Mouse (Mus musculus): Measurements from ENCODE around the gene Phactr1.

Gene Phactr1

GRCm38 (mm10) chr13:42884033-42884724 is 203.8 kb downstream of the Phactr1 start:
- peak; percentile 39 to 66 for DNase-seq

- DNase-seq, result peak in 1 of 2 experiments; percentile 21
Observed at GRCm38 (mm10) chr13:42884725-42885115, 204.3 kb downstream of the Phactr1 start.

GRCm38 (mm10) chr13:42887701-42888100 is 207.3 kb downstream of the Phactr1 start:
- DNase-seq, result no peak

DNA sequence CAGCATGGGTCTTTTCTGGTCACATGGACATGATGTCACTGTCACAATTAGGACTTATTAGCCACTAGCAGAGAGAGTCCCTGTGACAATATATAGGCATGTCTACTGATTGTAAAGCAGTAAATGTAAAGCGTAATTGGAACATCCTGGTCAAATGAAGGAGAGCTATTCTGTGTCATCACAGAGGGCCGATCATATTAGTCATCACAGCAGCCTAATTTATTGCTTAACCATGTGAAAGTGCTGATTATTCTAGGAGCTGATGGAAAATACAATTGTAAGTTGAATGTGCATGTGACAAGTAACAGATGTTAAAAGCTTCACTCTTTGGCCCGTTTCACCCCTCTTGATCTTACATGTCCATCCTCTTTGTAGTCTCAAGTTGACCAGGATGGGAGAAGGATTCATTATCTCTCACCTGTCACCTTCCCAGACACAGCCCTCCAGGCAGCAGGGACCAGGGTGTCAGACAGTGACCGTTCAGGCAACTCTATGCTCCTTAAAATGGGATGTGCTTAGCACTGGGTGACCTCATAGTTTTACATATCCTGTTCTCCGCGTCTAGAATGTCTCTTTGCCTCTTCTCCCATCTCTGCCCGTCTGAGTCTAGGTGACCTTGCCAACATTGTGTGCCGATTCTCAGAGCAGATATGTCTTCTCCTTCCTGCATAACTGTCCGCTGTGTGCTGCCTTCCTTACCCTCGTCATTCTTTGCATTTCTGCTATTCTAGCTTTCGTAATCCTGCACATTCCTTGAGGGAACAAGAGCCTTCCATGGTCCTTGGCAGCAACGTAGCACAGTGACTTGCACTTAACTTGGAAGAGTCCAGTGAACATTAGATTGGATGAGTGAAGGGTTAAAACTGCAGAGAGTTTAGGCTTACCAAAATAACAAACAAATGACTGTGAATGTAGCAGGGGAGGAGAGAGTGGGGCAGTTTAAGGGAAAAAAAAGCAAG is 209.4 kb downstream of the Phactr1 start:
- DNase-seq, result peak; percentile 57 to 71

GRCm38 (mm10) chr13:42890651-42891050 is 210.2 kb downstream of the Phactr1 start:
- no peak for DNase-seq

DNA sequence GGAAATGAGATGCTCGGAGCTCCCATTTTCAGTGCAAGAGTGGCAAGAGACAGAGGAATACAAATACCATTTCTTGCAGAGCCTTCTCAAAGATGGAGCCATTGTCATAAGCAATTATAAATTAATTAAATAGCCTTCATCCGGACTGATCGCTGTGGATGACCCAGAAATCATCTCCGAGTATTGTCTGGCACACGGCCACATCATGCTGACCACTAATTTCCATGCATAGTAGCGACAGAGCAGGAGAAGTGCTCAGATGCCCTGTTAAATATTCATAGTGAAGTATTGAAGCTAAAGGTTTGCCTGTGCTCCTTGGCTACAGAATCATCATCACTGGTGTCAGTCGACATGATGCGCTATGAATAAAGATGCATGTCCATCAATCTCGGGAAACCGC is 213.6 kb downstream of the Phactr1 start:
- no peak for DNase-seq

DNA sequence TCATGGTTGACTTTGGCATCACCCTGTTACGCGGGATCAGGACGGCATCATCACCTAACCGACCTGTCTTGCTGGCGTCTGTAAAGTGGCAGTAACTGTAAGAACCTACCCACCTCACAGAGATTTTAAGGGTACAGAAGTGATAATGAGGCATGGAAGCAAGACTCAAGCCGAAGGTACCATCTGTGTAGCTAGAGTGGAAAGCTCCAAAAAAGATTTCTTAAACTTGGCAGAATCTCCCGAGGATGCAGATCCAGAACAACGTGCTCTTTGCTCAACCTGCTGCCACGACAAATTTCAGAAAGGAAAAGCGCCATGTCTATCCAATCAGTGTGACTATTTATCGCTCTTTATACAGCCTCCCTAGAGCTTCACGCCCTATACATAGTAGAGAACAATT is 214.2 kb downstream of the Phactr1 start:
- no peak for DNase-seq

DNA sequence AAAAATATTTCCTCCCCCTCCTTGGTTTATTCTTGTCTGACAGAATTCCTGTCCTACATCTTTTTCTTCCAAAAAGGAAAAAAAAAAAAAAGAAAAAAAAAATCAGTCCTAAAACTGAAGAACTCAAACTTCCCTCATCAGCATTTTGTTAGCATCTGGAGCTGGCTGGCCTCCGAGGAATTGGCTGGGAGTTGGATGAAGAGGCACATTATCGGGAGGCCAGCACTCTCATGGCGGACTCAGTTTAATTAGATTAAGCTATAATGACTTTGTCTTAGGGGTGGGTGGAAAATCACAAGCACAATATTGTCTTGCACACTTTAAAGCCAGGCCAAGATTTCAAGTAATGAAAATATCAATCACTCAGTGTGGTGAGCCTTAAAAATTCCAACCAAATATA is 215.6 kb downstream of the Phactr1 start:
- no peak for DNase-seq

DNA sequence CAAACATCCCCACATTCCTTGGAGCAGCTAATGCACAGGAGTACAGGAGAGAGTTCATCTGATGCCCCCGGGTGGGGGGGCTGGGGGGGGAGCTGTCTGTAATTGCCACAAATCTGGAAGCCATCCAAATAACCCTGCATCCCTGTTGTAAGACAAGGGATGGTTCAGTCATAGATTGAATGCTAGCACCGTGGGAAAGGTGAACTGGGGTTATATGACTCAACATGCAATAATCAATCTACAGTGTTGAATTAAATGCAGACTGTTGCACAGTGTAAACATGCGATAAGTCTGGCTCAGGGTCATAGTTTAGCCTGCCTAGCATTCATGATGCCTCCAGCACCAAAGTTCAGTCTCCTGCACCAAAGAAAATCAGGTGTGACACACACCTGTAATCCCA is 219.2 kb downstream of the Phactr1 start:
- DNase-seq, result no peak

DNA sequence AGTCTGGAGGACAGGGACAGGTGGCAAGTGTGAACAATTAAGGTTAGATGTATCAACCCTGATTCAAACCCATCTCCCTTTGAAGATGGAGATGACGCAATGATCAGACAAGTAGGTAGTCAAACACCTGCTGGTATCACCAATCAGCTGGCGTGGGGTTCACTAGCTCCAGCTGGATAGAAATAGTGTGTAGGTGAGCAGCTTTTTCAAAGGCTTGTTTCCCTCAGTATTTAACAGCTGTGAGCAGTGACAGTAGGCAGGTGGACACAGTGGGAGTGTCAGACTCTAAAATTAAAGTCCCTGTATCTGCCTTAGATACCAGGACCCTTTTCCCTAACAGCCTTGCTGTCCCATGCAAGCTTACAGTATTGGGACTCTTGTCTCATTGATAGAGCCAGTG is 221.4 kb downstream of the Phactr1 start:
- no peak for DNase-seq

- DNase-seq, result no peak
Observed at GRCm38 (mm10) chr13:42902859-42903258, 222.4 kb downstream of the Phactr1 start.

GRCm38 (mm10) chr13:42905818-42906217 is 225.4 kb downstream of the Phactr1 start:
- DNase-seq, result no peak

- no peak for DNase-seq
Observed at GRCm38 (mm10) chr13:42906990-42907389, 226.6 kb downstream of the Phactr1 start.

DNA sequence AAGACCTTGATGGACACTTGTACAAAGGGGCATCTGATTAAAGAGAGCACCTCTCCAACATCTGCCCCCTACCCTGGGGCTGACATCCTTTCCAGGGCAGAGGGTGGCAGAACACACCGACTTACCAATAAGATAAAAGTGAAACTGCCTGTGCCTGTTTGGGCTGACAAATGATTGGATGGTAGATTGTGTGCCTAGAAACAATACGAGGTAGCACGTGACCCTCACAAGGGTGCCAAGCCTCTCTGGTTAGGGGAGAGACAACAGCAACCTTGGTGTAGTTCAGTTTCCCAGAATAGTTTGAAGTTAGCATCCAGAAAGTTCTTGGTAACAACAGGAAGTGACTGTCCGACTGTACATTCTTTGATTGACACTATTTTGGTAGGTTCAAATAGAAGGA is 234.7 kb downstream of the Phactr1 start:
- peak; percentile 38 to 58 for DNase-seq

GRCm38 (mm10) chr13:42915851-42916193 is 235.4 kb downstream of the Phactr1 start:
- no peak for DNase-seq

GRCm38 (mm10) chr13:42916194-42917033 is 236.0 kb downstream of the Phactr1 start:
- DNase-seq, result peak; percentile 43 to 54

GRCm38 (mm10) chr13:42917251-42917650 is 236.8 kb downstream of the Phactr1 start:
- DNase-seq, result peak; percentile 40 to 43

DNA sequence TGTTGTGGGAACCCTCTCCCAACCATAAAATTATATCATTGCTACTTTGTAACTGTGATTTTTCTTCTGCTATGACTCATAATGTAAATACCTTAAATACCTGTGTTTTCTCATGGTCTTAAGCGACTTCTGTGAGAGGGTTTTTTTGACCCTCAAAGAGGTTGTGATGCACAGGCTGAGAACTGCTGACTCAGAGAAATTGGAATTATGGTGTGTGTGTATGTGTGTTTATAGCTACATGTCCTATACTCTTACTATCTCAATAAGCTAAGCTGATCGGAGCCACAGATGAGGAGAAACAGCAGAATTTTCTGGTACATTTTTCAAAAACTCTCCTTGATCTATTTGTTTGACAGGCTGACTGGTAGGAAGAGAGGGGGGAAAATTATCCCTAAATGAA is 239.6 kb downstream of the Phactr1 start:
- no peak for DNase-seq

GRCm38 (mm10) chr13:42921769-42922450 is 241.5 kb downstream of the Phactr1 start:
- no peak for DNase-seq

DNA sequence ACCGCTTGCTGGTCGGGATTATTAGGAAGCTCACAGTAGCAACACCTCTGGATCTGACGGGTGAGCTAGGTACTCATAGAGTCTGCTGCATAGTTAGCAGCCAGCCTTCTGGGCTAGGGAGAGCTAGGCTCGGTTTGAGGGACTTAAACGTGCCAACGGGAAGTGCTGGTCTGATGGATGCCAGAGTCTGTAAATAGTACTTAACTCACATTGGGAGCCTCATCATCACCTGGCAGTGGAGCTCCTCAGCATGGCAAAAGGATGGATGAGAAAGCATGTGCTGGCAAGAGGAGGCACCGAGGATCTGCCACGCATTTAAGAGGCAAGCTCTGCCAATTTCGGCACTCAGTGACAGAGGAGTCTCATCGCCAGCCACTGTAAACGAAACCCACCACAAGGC is 247.4 kb downstream of the Phactr1 start:
- no peak for DNase-seq

GRCm38 (mm10) chr13:42929529-42930235 is 249.3 kb downstream of the Phactr1 start:
- no peak for DNase-seq

GRCm38 (mm10) chr13:42932046-42932445 is 251.6 kb downstream of the Phactr1 start:
- no peak for DNase-seq

Measured in lung, adult 18-20 months (tissue).